Mouse (Mus musculus): ENCODE data around the gene Tnfaip2.

Gene Tnfaip2

GRCm38 (mm10) chr12:111428364-111428763 lies 13.9 kb upstream of the Tnfaip2 start:
- DNase-seq (ENCODE audit: low spot score): no peak

- DNase-seq (ENCODE audit: low spot score): peak; percentile 73
Observed at GRCm38 (mm10) chr12:111428961-111429911, 13.0 kb upstream of the Tnfaip2 start.

GRCm38 (mm10) chr12:111430049-111430867 lies 12.0 kb upstream of the Tnfaip2 start:
- peak; percentile 29 for DNase-seq (ENCODE audit: low spot score)

- DNase-seq (ENCODE audit: low spot score): no peak
Observed at GRCm38 (mm10) chr12:111430868-111431817, 11.1 kb upstream of the Tnfaip2 start.

GRCm38 (mm10) chr12:111432097-111432496 lies 10.2 kb upstream of the Tnfaip2 start:
- no peak for DNase-seq (ENCODE audit: low spot score)

GRCm38 (mm10) chr12:111432751-111433331 lies 9.4 kb upstream of the Tnfaip2 start:
- no peak for DNase-seq (ENCODE audit: low spot score)

GRCm38 (mm10) chr12:111434164-111434744 lies 8.0 kb upstream of the Tnfaip2 start:
- no peak for DNase-seq (ENCODE audit: low spot score)

GRCm38 (mm10) chr12:111434745-111435327 lies 7.4 kb upstream of the Tnfaip2 start:
- no peak for DNase-seq (ENCODE audit: low spot score)

- no peak for DNase-seq (ENCODE audit: low spot score)
Observed at GRCm38 (mm10) chr12:111436170-111436569, 6.1 kb upstream of the Tnfaip2 start.

GRCm38 (mm10) chr12:111436640-111437039 lies 5.6 kb upstream of the Tnfaip2 start:
- no peak for DNase-seq (ENCODE audit: low spot score)

GRCm38 (mm10) chr12:111437222-111437900 lies 4.9 kb upstream of the Tnfaip2 start:
- no peak for DNase-seq (ENCODE audit: low spot score)

GRCm38 (mm10) chr12:111438850-111439249 lies 3.4 kb upstream of the Tnfaip2 start:
- no peak for DNase-seq (ENCODE audit: low spot score)

GRCm38 (mm10) chr12:111440701-111441373 lies 1.4 kb upstream of the Tnfaip2 start:
- DNase-seq (ENCODE audit: low spot score): no peak

GRCm38 (mm10) chr12:111441523-111441922 lies 746 bp upstream of the Tnfaip2 start:
- DNase-seq (ENCODE audit: low spot score): no peak

- no peak for DNase-seq (ENCODE audit: low spot score)
Observed at GRCm38 (mm10) chr12:111443011-111443870, 972 bp downstream of the Tnfaip2 start.

- no peak for DNase-seq (ENCODE audit: low spot score)
Observed at GRCm38 (mm10) chr12:111443921-111444831, 1.9 kb downstream of the Tnfaip2 start.
